Mouse (Mus musculus): ENCODE results near the gene Rcc2. TPM values are rescaled to one million over a fixed set of nuclear protein-coding genes. Genes with fewer than 3 reads are reported as not detected.

Gene Rcc2
- polyA plus RNA-seq, 1 experiment from 2014 or later, result 76.3 TPM

DNA sequence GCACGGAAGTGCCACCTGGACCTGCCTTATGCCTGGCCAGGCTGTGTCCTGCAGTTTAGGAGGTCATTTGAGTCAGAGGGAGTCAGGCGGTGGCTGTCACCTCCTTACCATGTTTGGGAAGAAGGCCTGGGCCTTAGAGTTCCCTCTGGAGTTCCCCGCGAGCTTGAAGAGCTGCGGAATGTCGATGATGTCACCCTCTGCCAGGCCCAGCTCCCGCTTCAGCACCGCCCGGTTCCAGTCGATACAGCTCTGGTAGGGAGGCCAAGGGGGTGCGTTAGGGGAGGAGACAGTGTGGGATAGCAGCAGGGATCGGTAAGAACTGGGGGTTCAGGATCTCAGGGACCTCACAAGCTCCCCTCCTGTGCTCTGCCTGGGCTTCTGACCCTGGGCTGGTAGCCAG is 47.6 kb downstream of the Rcc2 start:
- Histone ChIP-seq H3K9me3 (ENCODE audit: control insufficient read depth, low read length) (no peaks in the 10 kb centered on the region), H3K9ac (ENCODE audit: low read length) (no peak overlapping the region), H3K4me2 (ENCODE audit: low read depth) (no peak overlapping the region), H3K4me1 (ENCODE audit: control insufficient read depth, insufficient read depth, low read length) (peaks cover 6% of the 10 kb centered on the region), H3K36me3 (ENCODE audit: control insufficient read depth, insufficient read depth, low read length) (no peaks in the 10 kb centered on the region), H3K27me3 (ENCODE audit: control insufficient read depth, insufficient read depth, low read length) (no peaks in the 10 kb centered on the region), H3K27ac (ENCODE audit: low read depth, low read length) (no peak overlapping the region), H3K4me3 (ENCODE audit: low read depth, low read length) (no peak overlapping the region)
- no peak for DNase-seq (ENCODE audit: low spot score)
- 30% methylated on average over 12 of the region's 12 CpGs for WGBS
- ATAC-seq (ENCODE audit: insufficient read depth, low FRiP score, low TSS enrichment), result no peak

DNA sequence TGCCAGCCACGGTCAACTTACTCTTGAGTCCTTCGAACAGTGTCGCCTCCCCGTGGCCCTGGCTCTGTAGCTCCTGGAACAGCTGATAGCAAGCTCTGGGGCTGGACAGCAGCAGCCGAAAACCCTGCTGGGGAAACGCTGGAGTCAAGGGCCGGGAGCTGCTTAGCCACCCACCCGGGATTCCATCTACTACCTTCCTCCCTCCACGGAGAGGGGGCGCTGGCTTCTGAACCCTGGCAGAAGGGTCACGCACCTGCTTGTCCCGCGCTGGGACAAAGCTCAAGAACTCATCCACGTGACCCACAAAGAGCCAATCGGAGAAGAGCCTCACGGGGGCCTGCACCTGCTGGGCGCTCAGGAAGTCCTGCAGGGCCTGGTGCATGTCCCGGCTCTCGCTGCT is 50.0 kb downstream of the Rcc2 start:
- DNase-seq (ENCODE audit: low spot score) (peak; percentile 47), ATAC-seq (ENCODE audit: insufficient read depth, low FRiP score, low TSS enrichment) (no peak)
- no peaks in the 10 kb centered on the region for H3K9me3 ChIP-seq (ENCODE audit: control insufficient read depth, low read length)
- no peak overlapping the region for H3K4me3 ChIP-seq (ENCODE audit: low read depth, low read length)
- H3K27me3 ChIP-seq (ENCODE audit: control insufficient read depth, insufficient read depth, low read length), result no peaks in the 10 kb centered on the region
- H3K4me1 ChIP-seq (ENCODE audit: control insufficient read depth, insufficient read depth, low read length), result peaks cover 7% of the 10 kb centered on the region; the same call in 1 of the 2 replicates
- 5% methylated on average over 19 of the region's 19 CpGs for WGBS
- H3K27ac ChIP-seq (ENCODE audit: low read depth, low read length), result no peak overlapping the region
- peak overlapping the region; percentile 5; the same call in 1 of the 2 replicates for H3K9ac ChIP-seq (ENCODE audit: low read length)
- no peaks in the 10 kb centered on the region for H3K36me3 ChIP-seq (ENCODE audit: control insufficient read depth, insufficient read depth, low read length)
- H3K4me2 ChIP-seq (ENCODE audit: low read depth), result peak overlapping the region; percentile 34

DNA sequence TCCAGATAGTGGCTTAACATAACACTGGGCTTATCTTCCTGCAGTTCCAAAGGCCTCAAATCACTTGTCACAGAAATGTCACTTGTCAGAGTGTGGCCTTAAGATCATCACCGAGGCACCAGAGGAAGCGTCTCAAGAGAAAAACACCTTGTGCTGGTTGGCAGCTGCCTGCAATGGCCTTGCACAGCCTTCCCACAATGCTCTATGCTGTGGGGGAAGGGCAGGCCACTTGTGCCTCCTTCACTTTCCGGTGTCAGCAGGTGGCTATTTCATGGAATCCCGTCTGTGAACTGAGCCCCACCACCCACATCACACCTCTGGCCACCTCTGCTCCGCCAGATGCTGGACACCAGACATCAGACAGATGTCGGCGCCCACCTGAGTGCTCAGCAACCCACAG is 53.0 kb downstream of the Rcc2 start:
- H3K9ac ChIP-seq (ENCODE audit: low read length), result no peak overlapping the region
- 59% methylated on average over 7 of the region's 7 CpGs for WGBS
- no peaks in the 10 kb centered on the region for H3K9me3 ChIP-seq (ENCODE audit: control insufficient read depth, low read length)
- no peak overlapping the region for H3K4me3 ChIP-seq (ENCODE audit: low read depth, low read length)
- no peaks in the 10 kb centered on the region for H3K36me3 ChIP-seq (ENCODE audit: control insufficient read depth, insufficient read depth, low read length)
- no peak overlapping the region for H3K27ac ChIP-seq (ENCODE audit: low read depth, low read length)
- H3K27me3 ChIP-seq (ENCODE audit: control insufficient read depth, insufficient read depth, low read length), result no peaks in the 10 kb centered on the region
- no peak overlapping the region for H3K4me2 ChIP-seq (ENCODE audit: low read depth)
- H3K4me1 ChIP-seq (ENCODE audit: control insufficient read depth, insufficient read depth, low read length), result peaks cover 13% of the 10 kb centered on the region
- DNase-seq (ENCODE audit: low spot score) (no peak), ATAC-seq (ENCODE audit: insufficient read depth, low FRiP score, low TSS enrichment) (no peak)

DNA sequence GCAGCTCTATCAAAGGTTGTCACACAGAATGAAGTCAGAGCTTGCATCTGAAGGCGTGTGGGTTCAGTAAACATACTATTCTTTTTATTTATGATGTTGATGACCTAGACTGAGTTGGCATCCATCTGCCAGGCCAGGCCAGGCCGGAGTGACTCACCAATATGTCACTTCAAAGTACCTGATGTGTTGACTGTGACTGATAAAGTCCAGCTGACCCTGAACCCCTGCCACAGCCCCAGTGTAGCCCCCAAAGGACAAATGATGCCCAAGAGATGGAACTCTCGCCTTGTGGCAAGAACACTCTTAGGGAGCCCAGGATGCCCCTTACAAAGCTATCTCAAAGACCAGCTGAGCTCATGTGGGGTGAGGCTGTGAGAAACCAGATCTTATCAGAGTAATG is 55.5 kb downstream of the Rcc2 start:
- Histone ChIP-seq H3K9me3 (ENCODE audit: control insufficient read depth, low read length) (no peaks in the 10 kb centered on the region), H3K27me3 (ENCODE audit: control insufficient read depth, insufficient read depth, low read length) (no peaks in the 10 kb centered on the region), H3K4me2 (ENCODE audit: low read depth) (no peak overlapping the region), H3K9ac (ENCODE audit: low read length) (no peak overlapping the region), H3K27ac (ENCODE audit: low read depth, low read length) (no peak overlapping the region), H3K4me1 (ENCODE audit: control insufficient read depth, insufficient read depth, low read length) (peaks cover 9% of the 10 kb centered on the region), H3K4me3 (ENCODE audit: low read depth, low read length) (no peak overlapping the region), H3K36me3 (ENCODE audit: control insufficient read depth, insufficient read depth, low read length) (no peaks in the 10 kb centered on the region)
- ATAC-seq (ENCODE audit: insufficient read depth, low FRiP score, low TSS enrichment), result no peak
- 87% methylated on average over 3 of the region's 3 CpGs for WGBS
- DNase-seq (ENCODE audit: low spot score), result no peak

DNA sequence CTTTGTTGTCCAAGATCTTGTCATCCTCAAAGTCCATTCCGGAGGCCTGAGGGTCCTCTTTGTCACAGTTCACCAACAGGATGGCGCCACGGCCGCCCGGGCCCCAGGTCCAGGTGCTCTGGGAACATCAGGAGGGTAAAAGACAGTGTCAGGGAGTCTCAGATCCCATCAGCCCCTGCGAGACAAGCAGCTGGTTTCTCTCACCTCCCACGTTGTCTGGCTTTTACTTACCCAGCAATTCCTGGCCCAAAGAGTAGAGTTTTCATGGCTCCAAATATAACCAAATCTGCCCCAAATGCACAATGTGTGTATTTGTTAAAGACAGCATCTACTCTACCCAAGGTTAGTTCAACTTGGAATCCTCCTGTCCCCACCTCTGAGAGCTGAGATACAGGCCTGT is 61.3 kb downstream of the Rcc2 start:
- Histone ChIP-seq H3K36me3 (ENCODE audit: control insufficient read depth, insufficient read depth, low read length) (no peaks in the 10 kb centered on the region), H3K27me3 (ENCODE audit: control insufficient read depth, insufficient read depth, low read length) (no peaks in the 10 kb centered on the region), H3K27ac (ENCODE audit: low read depth, low read length) (no peak overlapping the region), H3K9ac (ENCODE audit: low read length) (no peak overlapping the region), H3K4me2 (ENCODE audit: low read depth) (no peak overlapping the region), H3K4me1 (ENCODE audit: control insufficient read depth, insufficient read depth, low read length) (peaks cover 6% of the 10 kb centered on the region), H3K9me3 (ENCODE audit: control insufficient read depth, low read length) (no peaks in the 10 kb centered on the region), H3K4me3 (ENCODE audit: low read depth, low read length) (no peak overlapping the region)
- no peak for DNase-seq (ENCODE audit: low spot score)
- ATAC-seq (ENCODE audit: insufficient read depth, low FRiP score, low TSS enrichment), result no peak
- 89% methylated on average over 7 of the region's 7 CpGs for WGBS

DNA sequence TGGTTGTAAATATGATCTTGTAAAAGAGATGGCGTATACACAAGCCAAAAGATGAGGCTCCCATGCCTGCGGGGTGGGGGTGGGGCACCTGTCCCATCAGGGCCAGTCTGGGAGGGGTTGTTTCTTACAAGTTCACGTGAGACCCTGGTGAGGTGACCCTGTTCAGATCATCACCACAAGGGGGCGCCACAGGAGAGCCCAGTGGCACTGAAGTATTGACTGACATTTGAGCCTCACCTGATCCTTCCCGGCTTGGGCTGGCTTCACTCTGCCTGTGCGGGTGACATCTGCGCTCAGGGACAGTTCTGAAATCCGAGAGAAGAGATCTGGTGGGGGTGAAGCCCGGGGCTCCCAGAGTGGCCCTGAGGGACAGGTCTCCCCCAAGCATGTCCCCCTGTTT is 62.8 kb downstream of the Rcc2 start:
- peaks cover 2% of the 10 kb centered on the region for H3K4me1 ChIP-seq (ENCODE audit: control insufficient read depth, insufficient read depth, low read length)
- H3K36me3 ChIP-seq (ENCODE audit: control insufficient read depth, insufficient read depth, low read length), result no peaks in the 10 kb centered on the region
- 17% methylated on average over 9 of the region's 9 CpGs for WGBS
- peak; percentile 67 for DNase-seq (ENCODE audit: low spot score)
- no peak overlapping the region for H3K4me3 ChIP-seq (ENCODE audit: low read depth, low read length)
- H3K9ac ChIP-seq (ENCODE audit: low read length), result no peak overlapping the region
- H3K9me3 ChIP-seq (ENCODE audit: control insufficient read depth, low read length), result no peaks in the 10 kb centered on the region
- no peaks in the 10 kb centered on the region for H3K27me3 ChIP-seq (ENCODE audit: control insufficient read depth, insufficient read depth, low read length)
- no peak overlapping the region for H3K27ac ChIP-seq (ENCODE audit: low read depth, low read length)
- no peak overlapping the region for H3K4me2 ChIP-seq (ENCODE audit: low read depth)
- ATAC-seq (ENCODE audit: insufficient read depth, low FRiP score, low TSS enrichment), result 0 out of 2 replicates have a peak, but pooled peaks have one; percentile 13

DNA sequence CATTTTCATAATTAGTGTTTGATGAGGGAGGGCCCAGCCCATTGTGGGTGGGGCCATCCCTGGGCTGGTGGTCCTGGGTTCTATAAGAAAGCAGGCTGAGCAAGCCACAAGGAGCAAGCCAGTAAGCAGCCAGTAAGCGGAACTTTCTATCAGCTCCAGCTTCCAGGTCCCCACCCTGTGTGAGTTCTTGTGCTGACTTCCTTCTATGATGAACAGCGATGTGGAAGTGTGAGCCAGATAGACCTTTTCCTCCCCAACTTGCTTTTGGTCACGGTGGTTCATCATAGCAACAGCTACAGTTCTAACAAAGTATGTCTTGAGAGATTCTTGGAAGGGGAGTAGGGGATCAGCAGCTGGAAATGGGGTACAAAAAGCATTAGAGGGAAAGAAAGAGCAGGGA is 65.6 kb downstream of the Rcc2 start:
- no peaks in the 10 kb centered on the region for H3K27me3 ChIP-seq (ENCODE audit: control insufficient read depth, insufficient read depth, low read length)
- H3K36me3 ChIP-seq (ENCODE audit: control insufficient read depth, insufficient read depth, low read length), result no peaks in the 10 kb centered on the region
- 81% methylated on average over 3 of the region's 3 CpGs for WGBS
- ATAC-seq (ENCODE audit: insufficient read depth, low FRiP score, low TSS enrichment) (no peak), DNase-seq (ENCODE audit: low spot score) (no peak)
- H3K9ac ChIP-seq (ENCODE audit: low read length), result no peak overlapping the region
- H3K27ac ChIP-seq (ENCODE audit: low read depth, low read length), result no peak overlapping the region
- H3K4me3 ChIP-seq (ENCODE audit: low read depth, low read length), result no peak overlapping the region
- no peaks in the 10 kb centered on the region; the same call in 1 of the 2 replicates for H3K4me1 ChIP-seq (ENCODE audit: control insufficient read depth, insufficient read depth, low read length)
- no peaks in the 10 kb centered on the region for H3K9me3 ChIP-seq (ENCODE audit: control insufficient read depth, low read length)
- no peak overlapping the region for H3K4me2 ChIP-seq (ENCODE audit: low read depth)

DNA sequence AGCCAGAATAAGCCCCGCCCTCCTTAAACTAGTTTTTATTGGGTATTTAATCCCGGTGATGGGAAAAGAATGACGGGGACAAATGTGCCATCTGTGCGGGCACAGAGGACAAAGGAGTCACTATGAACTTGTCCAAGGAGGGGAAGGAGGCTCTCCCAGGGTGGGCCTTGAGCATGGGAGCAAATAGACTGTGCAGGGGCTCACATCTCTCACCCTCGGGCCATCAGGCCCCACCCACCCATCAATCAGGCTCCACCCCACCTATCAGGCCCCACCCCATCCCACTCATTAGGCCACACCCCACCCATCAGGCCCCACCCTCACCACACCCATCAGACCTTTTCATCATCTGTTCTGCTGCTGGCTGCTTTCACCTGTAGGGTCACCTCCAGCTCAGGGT is 68.6 kb downstream of the Rcc2 start:
- Histone ChIP-seq H3K4me3 (ENCODE audit: low read depth, low read length) (no peak overlapping the region), H3K4me2 (ENCODE audit: low read depth) (no peak overlapping the region), H3K4me1 (ENCODE audit: control insufficient read depth, insufficient read depth, low read length) (no peaks in the 10 kb centered on the region; the same call in 1 of the 2 replicates), H3K27ac (ENCODE audit: low read depth, low read length) (no peak overlapping the region), H3K9ac (ENCODE audit: low read length) (no peak overlapping the region), H3K36me3 (ENCODE audit: control insufficient read depth, insufficient read depth, low read length) (no peaks in the 10 kb centered on the region), H3K27me3 (ENCODE audit: control insufficient read depth, insufficient read depth, low read length) (no peaks in the 10 kb centered on the region), H3K9me3 (ENCODE audit: control insufficient read depth, low read length) (no peaks in the 10 kb centered on the region)
- DNase-seq (ENCODE audit: low spot score) (no peak), ATAC-seq (ENCODE audit: insufficient read depth, low FRiP score, low TSS enrichment) (peak; percentile 27; the same call in 1 of the 2 replicates)
- WGBS, result 80% methylated on average over 5 of the region's 5 CpGs

DNA sequence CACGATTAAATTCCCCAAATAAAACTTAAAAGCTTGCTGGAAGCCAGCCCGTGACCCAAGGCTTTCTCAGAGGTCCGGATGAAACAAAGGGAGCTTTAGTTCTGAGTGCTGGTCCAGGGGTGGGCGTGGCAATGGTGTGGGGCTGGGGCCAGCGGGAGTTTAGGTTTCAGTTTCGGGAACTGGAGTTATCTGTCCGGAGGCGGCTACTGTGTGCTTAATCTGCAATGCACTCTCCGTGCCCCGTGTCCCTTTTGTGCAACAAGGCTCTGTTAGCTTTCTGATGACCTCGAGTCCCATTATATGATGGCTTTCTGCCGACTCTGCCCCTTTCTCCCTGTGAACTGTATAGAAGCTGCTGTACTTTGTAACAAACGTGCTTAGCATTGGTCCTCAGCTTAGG is 70.1 kb downstream of the Rcc2 start:
- peak overlapping the region; percentile 32 for H3K4me2 ChIP-seq (ENCODE audit: low read depth)
- WGBS, result 17% methylated on average over 13 of the region's 13 CpGs
- no peaks in the 10 kb centered on the region for H3K36me3 ChIP-seq (ENCODE audit: control insufficient read depth, insufficient read depth, low read length)
- ATAC-seq (ENCODE audit: insufficient read depth, low FRiP score, low TSS enrichment) (no peak), DNase-seq (ENCODE audit: low spot score) (peak; percentile 55)
- no peaks in the 10 kb centered on the region for H3K9me3 ChIP-seq (ENCODE audit: control insufficient read depth, low read length)
- H3K27me3 ChIP-seq (ENCODE audit: control insufficient read depth, insufficient read depth, low read length), result no peaks in the 10 kb centered on the region
- H3K9ac ChIP-seq (ENCODE audit: low read length), result peak overlapping the region; percentile 35
- H3K4me1 ChIP-seq (ENCODE audit: control insufficient read depth, insufficient read depth, low read length), result no peaks in the 10 kb centered on the region; the same call in 1 of the 2 replicates
- no peak overlapping the region for H3K4me3 ChIP-seq (ENCODE audit: low read depth, low read length)
- no peak overlapping the region for H3K27ac ChIP-seq (ENCODE audit: low read depth, low read length)
